Comparison of ENCODE assay signal across 9 mouse cellular contexts in the genomic region with DNA sequence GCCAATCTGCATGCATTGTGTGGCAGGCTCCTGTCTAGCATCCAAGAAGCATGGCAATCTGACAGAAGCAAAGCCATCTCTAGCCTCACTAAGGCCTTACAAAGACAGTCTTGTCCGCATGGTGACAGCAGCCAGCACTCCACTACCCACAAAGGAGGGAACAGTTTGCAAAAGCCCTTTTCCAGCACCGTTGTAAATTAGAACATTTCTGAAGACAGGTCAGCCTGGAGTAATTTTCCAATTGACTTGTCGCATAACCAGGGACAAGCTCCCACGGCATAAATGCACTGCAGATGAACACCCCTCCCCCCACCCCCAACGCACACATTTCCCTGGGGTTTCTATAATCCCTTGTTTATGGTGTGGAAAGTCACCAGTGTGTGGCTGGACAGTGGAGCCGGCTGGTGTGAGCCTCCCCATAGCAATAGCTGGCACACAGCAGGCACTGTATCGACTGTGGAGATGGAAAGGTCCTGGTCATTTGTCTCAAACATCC. TPM values are rescaled to one million over a fixed set of nuclear protein-coding genes. Genes with fewer than 3 reads are reported as not detected.
A peak's percentile ranks its signal among the peaks of the same experiment; 100 is the strongest.
DNase-seq lines count a peak whose midpoint lies in the region; ATAC-seq lines count a peak whose summit lies in the region.
"Had no signal": no experiment of that assay in that cellular context is flagged by ENCODE, and none has a peak within 500 bp of the region (broad histone marks: within the 10 kb centered on the region; RNA-seq: fewer than 3 reads in every experiment).

No protein-coding gene starts in this region.

- no peaks in the 10 kb centered on the region for H3K27me3 ChIP-seq in kidney, embryonic 15.5 days
- no peaks in the 10 kb centered on the region for H3K27me3 ChIP-seq in hindbrain, embryonic 12.5 days

- H3K9ac ChIP-seq in kidney, embryonic 15.5 days = no peak overlapping the region
- no peak overlapping the region for H3K9ac ChIP-seq in hindbrain, embryonic 12.5 days

- no peak overlapping the region for H3K4me3 ChIP-seq in kidney, embryonic 15.5 days (replicated peaks)
- H3K4me3 ChIP-seq in hindbrain, embryonic 12.5 days = no peak overlapping the region

- DNase-seq in kidney, adult 11 months = no peak
- peak; percentile 61 for DNase-seq in left cerebral cortex, postnatal 4 days
- DNase-seq in right cerebral cortex, postnatal 4 days = peak; percentile 13
- no peak for DNase-seq in lung, postnatal 14 days
- no peak for DNase-seq in adrenal gland, adult (ENCODE audit: inconsistent age in 2 of 2, low spot score in 1 of 2)
- DNase-seq in thymus, postnatal 14 days = no peak

- intact Hi-C loops in left cerebral cortex, postnatal 4 days (cut with DNase I) = no loop called here

- H3K4me2 ChIP-seq in kidney, embryonic 15.5 days = no peak overlapping the region
- H3K4me2 ChIP-seq in hindbrain, embryonic 12.5 days (replicated peaks) = 0 out of 2 replicates have a peak overlapping the region, but pooled peaks have one; percentile 2

- ATAC-seq in kidney, embryonic 15.5 days (replicated peaks; ENCODE audit: low FRiP score) = peak; percentile 88
- ATAC-seq in hindbrain, embryonic 12.5 days (ENCODE audit: low FRiP score) = peak; percentile 86

- no peak overlapping the region for H3K27ac ChIP-seq in kidney, embryonic 15.5 days
- H3K27ac ChIP-seq in hindbrain, embryonic 12.5 days = peak overlapping the region; percentile 66

- H3K9me3 ChIP-seq in kidney, embryonic 15.5 days (replicated peaks) = no peaks in the 10 kb centered on the region
- no peaks in the 10 kb centered on the region for H3K9me3 ChIP-seq in hindbrain, embryonic 12.5 days (replicated peaks)

- H3K36me3 ChIP-seq in kidney, embryonic 15.5 days = no peaks in the 10 kb centered on the region
- H3K36me3 ChIP-seq in hindbrain, embryonic 12.5 days = no peaks in the 10 kb centered on the region

- 20% methylated on average over 7 of the region's 7 CpGs for WGBS in kidney, embryonic 15.5 days
- 13% methylated on average over 7 of the region's 7 CpGs for WGBS in hindbrain, embryonic 12.5 days

- peaks cover 7% of the 10 kb centered on the region for H3K4me1 ChIP-seq in kidney, embryonic 15.5 days
- peaks cover 15% of the 10 kb centered on the region for H3K4me1 ChIP-seq in hindbrain, embryonic 12.5 days

RNA-seq across cellular contexts. Expression of gene Nckap5, which starts 35.0 kb away (rescaled TPM):
- 2.6 and 4.4 TPM in 2 replicates for polyA plus RNA-seq in kidney, embryonic 15.5 days (2015; fragmentation: Nextera tagmentation; extraction: Ambion mirVana)
- 21.3 and 24.1 TPM in 2 replicates for polyA plus RNA-seq in hindbrain, embryonic 12.5 days (2016; fragmentation: Nextera tagmentation; extraction: Ambion mirVana)
- 10 to 100 TPM; 25.5 to 25.8 TPM for total RNA-seq in left cerebral cortex, postnatal 4 days (2021)
- polyA plus RNA-seq: C2C12 had no signal

Comparison
In these comparisons a context has a peak if more than half of its experiments do, and no peak if none do; other contexts are left out.
1. DNase-seq: peak in left cerebral cortex, postnatal 4 days (single experiment) and right cerebral cortex, postnatal 4 days (single experiment); none in kidney, adult 11 months (single experiment), lung, postnatal 14 days (single experiment), adrenal gland, adult (0 of 2) and thymus, postnatal 14 days (single experiment).